Mouse (Mus musculus): ENCODE results near the gene Cd4. TPM values are rescaled to one million over a fixed set of nuclear protein-coding genes. Genes with fewer than 3 reads are reported as not detected.

Cd4 gene
- polyA plus RNA-seq, 1 experiment from 2014 or later, result 0.14 TPM

DNA sequence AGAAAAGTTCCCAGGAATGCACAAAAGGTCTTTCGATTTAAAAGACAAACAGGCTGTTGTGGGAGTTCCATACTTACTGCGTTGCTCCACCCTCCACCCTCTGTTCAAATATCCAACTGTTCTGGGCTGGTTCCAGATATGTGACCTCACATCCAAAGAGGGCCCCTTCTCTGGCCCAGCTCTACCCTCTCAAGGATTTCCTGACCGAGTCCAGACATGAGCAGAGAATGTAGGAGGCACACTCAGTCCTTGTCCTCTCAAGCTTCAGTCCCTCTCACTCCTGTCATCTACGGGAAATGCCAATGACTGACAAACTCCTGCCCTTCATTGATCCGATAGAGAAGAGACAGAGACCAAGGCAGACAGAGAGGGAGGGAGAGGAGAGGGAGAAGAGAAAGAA is 37.9 kb upstream of the Cd4 start:
- peak overlapping the region; percentile 41 for H3K4me3 ChIP-seq (ENCODE audit: low read depth, low read length)
- WGBS (ENCODE audit: insufficient replicate concordance), result 33% methylated on average over 5 of the region's 5 CpGs

DNA sequence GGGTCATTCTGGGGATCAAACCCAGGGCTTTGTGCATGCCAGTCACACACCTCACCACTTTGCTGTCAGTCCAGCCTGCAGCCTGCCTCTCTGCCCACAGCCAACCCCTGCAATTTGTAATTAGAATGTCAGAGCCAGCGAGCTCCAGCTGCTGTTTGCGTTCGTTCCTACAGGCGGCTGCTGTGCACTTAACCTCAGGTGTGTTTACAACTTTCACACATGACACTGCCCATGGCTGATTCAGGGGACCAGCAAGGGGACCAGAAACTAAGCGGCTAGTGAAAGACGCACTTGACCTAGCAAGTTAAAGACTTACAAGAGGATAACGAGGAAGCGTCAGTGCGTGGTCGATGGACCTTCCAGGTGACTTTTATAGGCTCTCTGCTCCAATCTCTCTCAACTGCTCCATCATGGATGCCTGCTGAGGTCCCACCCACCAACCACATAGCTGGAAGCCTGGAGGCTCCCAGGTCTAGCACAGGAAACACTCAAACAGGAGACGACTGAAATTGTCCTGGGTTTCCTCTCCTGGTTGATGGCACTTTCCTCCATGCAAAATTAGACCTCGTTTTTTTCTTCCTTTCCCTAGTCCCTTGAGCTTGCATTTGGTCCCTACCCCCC is 37.3 kb upstream of the Cd4 start:
- WGBS (ENCODE audit: insufficient replicate concordance), result 41% methylated on average over 12 of the region's 12 CpGs
- peaks cover 3% of the 10 kb centered on the region for H3K4me1 ChIP-seq (ENCODE audit: control insufficient read depth, low read depth, low read length)
- peak overlapping the region; percentile 7; the same call in 1 of the 2 replicates for H3K9ac ChIP-seq (ENCODE audit: low read depth, low read length)
- peak overlapping the region; percentile 81 for H3K27ac ChIP-seq (ENCODE audit: low read length)
- no peaks in the 10 kb centered on the region for H3K9me3 ChIP-seq (replicated peaks; ENCODE audit: control insufficient read depth, low read length)
- H3K27me3 ChIP-seq (ENCODE audit: control insufficient read depth, insufficient read depth, low read depth, low read length), result peaks cover 6% of the 10 kb centered on the region
- H3K4me3 ChIP-seq (ENCODE audit: low read depth, low read length), result peak overlapping the region; percentile 41
- H3K36me3 ChIP-seq (ENCODE audit: control insufficient read depth, insufficient read depth), result no peaks in the 10 kb centered on the region
- H3K4me2 ChIP-seq (ENCODE audit: low read depth, low read length), result peak overlapping the region; percentile 39
- no peak for ATAC-seq (ENCODE audit: low read depth)

More for the DNA sequence above, 37.9 kb upstream of the Cd4 start:
- peaks cover 3% of the 10 kb centered on the region; the same call in 1 of the 2 replicates for H3K27me3 ChIP-seq (ENCODE audit: control insufficient read depth, insufficient read depth, low read depth, low read length)
- no peak overlapping the region; the same call in 1 of the 2 replicates for H3K9ac ChIP-seq (ENCODE audit: low read depth, low read length)
- no peaks in the 10 kb centered on the region for H3K36me3 ChIP-seq (ENCODE audit: control insufficient read depth, insufficient read depth)
- H3K27ac ChIP-seq (ENCODE audit: low read length), result peak overlapping the region; percentile 81
- H3K4me1 ChIP-seq (ENCODE audit: control insufficient read depth, low read depth, low read length), result peaks cover 6% of the 10 kb centered on the region
- H3K4me2 ChIP-seq (ENCODE audit: low read depth, low read length), result peak overlapping the region; percentile 39
- ATAC-seq (ENCODE audit: low read depth), result no peak
- no peaks in the 10 kb centered on the region for H3K9me3 ChIP-seq (replicated peaks; ENCODE audit: control insufficient read depth, low read length)

DNA sequence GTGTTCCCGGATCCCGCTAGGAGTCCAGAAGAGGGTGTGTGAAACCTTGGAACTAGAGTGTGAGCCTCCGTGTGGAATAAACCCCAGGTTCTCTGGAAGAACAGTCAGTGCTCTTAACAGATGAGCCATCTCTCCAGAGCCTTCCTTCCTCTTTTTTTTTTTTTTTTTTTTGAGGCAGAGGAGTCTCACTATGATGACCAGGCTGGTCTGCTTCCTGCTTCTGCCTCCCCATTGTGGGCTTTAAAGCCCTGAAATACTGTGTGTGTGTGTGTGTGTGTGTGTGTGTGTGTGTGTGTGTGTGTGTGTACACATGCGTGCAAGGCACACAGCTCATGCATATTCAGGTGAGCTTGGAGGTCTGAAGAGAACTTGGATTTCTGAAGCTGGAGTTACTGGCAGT is 33.5 kb upstream of the Cd4 start:
- Histone ChIP-seq H3K27me3 (ENCODE audit: control insufficient read depth, insufficient read depth, low read depth, low read length) (peaks cover 44% of the 10 kb centered on the region), H3K36me3 (ENCODE audit: control insufficient read depth, insufficient read depth) (no peaks in the 10 kb centered on the region), H3K4me1 (ENCODE audit: control insufficient read depth, low read depth, low read length) (peaks cover 5% of the 10 kb centered on the region), H3K27ac (ENCODE audit: low read length) (no peak overlapping the region), H3K9ac (ENCODE audit: low read depth, low read length) (no peak overlapping the region), H3K4me2 (ENCODE audit: low read depth, low read length) (no peak overlapping the region), H3K4me3 (ENCODE audit: low read depth, low read length) (no peak overlapping the region), H3K9me3 (replicated peaks; ENCODE audit: control insufficient read depth, low read length) (no peaks in the 10 kb centered on the region)
- ATAC-seq (ENCODE audit: low read depth), result no peak
- WGBS (ENCODE audit: insufficient replicate concordance), result 36% methylated on average over 4 of the region's 4 CpGs

- H3K27me3 ChIP-seq (ENCODE audit: control insufficient read depth, insufficient read depth, low read depth, low read length), result peaks cover 54% of the 10 kb centered on the region
- no peak overlapping the region for H3K9ac ChIP-seq (ENCODE audit: low read depth, low read length)
- peaks cover 5% of the 10 kb centered on the region for H3K4me1 ChIP-seq (ENCODE audit: control insufficient read depth, low read depth, low read length)
- H3K36me3 ChIP-seq (ENCODE audit: control insufficient read depth, insufficient read depth), result no peaks in the 10 kb centered on the region
- H3K27ac ChIP-seq (ENCODE audit: low read length), result peak overlapping the region; percentile 20; the same call in 1 of the 2 replicates
- H3K4me2 ChIP-seq (ENCODE audit: low read depth, low read length), result 0 out of 2 replicates have a peak overlapping the region, but pooled peaks have one; percentile 10
- WGBS (ENCODE audit: insufficient replicate concordance), result 34% methylated on average over 9 of the region's 9 CpGs
- no peak overlapping the region for H3K4me3 ChIP-seq (ENCODE audit: low read depth, low read length)
- no peaks in the 10 kb centered on the region for H3K9me3 ChIP-seq (replicated peaks; ENCODE audit: control insufficient read depth, low read length)
- ATAC-seq (ENCODE audit: low read depth), result no peak
Measured at GRCm38 (mm10) chr6:124920318-124921085, 32.5 kb upstream of the Cd4 start.

DNA sequence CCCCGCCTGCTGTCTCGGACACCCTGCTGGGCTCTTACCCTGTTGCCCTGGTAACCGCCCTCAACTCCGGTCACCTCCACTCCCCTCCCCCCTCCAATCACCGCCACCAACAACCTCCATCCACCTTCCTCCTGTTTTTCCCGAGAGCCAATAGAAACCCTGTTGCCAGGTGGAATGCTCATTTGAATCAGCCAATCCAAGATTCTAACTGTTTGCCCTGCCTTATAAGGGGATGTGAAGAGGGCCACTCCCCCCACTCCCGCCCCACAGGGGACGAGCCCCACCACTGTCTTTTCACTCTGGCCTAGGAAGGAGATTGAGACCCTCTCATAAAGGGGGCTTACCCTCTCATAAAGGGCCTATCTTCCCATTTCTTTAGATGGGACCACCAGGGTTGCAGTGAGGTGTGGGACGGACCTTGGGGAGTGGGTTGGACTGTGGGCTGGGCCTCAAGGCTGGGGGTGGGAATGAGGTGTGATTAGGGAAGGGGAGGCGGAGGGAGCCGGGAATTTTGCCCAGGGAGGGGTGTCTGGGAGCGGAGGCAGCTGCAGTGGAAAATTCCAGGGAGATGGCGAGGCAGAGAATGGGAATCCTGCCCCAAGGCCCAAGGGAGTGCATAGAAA is 31.8 kb upstream of the Cd4 start, which contains the start of gene Ptms:
Gene Ptms (minus strand): TSS at position 409 of the 623 bp plus-strand sequence.
- ATAC-seq (ENCODE audit: low read depth), result peak; percentile 65
- 14% methylated on average over 13 of the region's 13 CpGs for WGBS (ENCODE audit: insufficient replicate concordance)
- Histone ChIP-seq H3K9ac (ENCODE audit: low read depth, low read length) (no peak within 1 kb of the TSS), H3K4me1 (ENCODE audit: control insufficient read depth, low read depth, low read length) (peaks cover 5% of the 10 kb centered on the region), H3K4me2 (ENCODE audit: low read depth, low read length) (peak within 1 kb of the TSS; percentile 10; the same call in 1 of the 2 replicates), H3K36me3 (ENCODE audit: control insufficient read depth, insufficient read depth) (no peaks in the 10 kb centered on the region), H3K27ac (ENCODE audit: low read length) (peak within 1 kb of the TSS; percentile 20; the same call in 1 of the 2 replicates), H3K27me3 (ENCODE audit: control insufficient read depth, insufficient read depth, low read depth, low read length) (peaks cover 61% of the 10 kb centered on the region), H3K9me3 (replicated peaks; ENCODE audit: control insufficient read depth, low read length) (no peaks in the 10 kb centered on the region), H3K4me3 (ENCODE audit: low read depth, low read length) (peak within 1 kb of the TSS; percentile 12; the same call in 1 of the 2 replicates)

DNA sequence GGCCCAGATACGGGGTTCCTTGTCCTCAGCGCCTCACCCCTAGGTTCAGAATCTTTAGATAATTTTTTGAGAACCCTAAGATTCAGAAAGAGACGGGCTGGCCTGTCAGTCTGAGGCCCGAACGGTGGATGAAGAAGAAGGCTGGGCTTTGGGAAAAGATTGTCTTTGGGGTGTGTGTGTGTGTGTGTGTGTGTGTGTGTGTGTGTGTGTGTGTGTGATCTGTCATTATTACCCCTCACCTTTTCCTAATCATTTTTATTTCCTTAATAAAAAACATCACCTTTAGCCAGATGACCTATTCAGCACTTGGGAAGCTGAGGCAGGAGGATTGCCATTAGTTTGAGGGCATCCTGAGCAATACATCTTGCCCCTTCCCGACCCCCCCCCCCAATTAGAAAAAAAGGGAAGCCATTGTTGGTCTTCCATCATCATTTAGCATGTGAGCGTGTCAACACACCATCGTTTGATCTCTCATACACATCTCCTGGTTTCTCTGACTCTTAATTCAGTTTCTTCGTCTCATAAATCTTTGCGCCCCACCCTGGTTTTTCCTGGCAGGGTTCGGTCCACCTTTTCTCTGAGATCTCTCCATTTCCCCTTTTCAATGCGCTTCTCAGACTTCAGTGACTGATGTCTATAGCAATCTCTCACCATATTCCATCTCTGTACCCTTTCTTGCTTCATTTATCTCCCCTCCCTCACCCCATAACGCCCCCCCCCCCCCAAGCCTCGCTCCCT is 31.0 kb upstream of the Cd4 start:
- Histone ChIP-seq H3K9me3 (replicated peaks; ENCODE audit: control insufficient read depth, low read length) (no peaks in the 10 kb centered on the region), H3K4me3 (ENCODE audit: low read depth, low read length) (no peak overlapping the region), H3K4me1 (ENCODE audit: control insufficient read depth, low read depth, low read length) (peaks cover 9% of the 10 kb centered on the region)

GRCm38 (mm10) chr6:124918331-124918690 is 30.3 kb upstream of the Cd4 start:
- peak overlapping the region; percentile 82 for H3K4me2 ChIP-seq (ENCODE audit: low read depth, low read length)
- ATAC-seq (ENCODE audit: low read depth), result no peak
- H3K9ac ChIP-seq (ENCODE audit: low read depth, low read length), result peak overlapping the region; percentile 18; the same call in 1 of the 2 replicates
- no peaks in the 10 kb centered on the region for H3K36me3 ChIP-seq (ENCODE audit: control insufficient read depth, insufficient read depth)
- WGBS (ENCODE audit: insufficient replicate concordance), result 16% methylated on average over 7 of the region's 7 CpGs
- peaks cover 67% of the 10 kb centered on the region for H3K27me3 ChIP-seq (ENCODE audit: control insufficient read depth, insufficient read depth, low read depth, low read length)
- H3K4me1 ChIP-seq (ENCODE audit: control insufficient read depth, low read depth, low read length), result peaks cover 12% of the 10 kb centered on the region
- no peaks in the 10 kb centered on the region for H3K9me3 ChIP-seq (replicated peaks; ENCODE audit: control insufficient read depth, low read length)
- H3K4me3 ChIP-seq (ENCODE audit: low read depth, low read length), result peak overlapping the region; percentile 69
- H3K27ac ChIP-seq (ENCODE audit: low read length), result peak overlapping the region; percentile 73

More for the DNA sequence above, 31.0 kb upstream of the Cd4 start:
- Histone ChIP-seq H3K9ac (ENCODE audit: low read depth, low read length) (no peak overlapping the region), H3K4me2 (ENCODE audit: low read depth, low read length) (peak overlapping the region; percentile 7; the same call in 1 of the 2 replicates), H3K36me3 (ENCODE audit: control insufficient read depth, insufficient read depth) (no peaks in the 10 kb centered on the region), H3K27me3 (ENCODE audit: control insufficient read depth, insufficient read depth, low read depth, low read length) (peaks cover 67% of the 10 kb centered on the region), H3K27ac (ENCODE audit: low read length) (no peak overlapping the region)
- 19% methylated on average over 13 of the region's 14 CpGs for WGBS (ENCODE audit: insufficient replicate concordance)
- no peak for ATAC-seq (ENCODE audit: low read depth)

GRCm38 (mm10) chr6:124917518-124918330 is 29.7 kb upstream of the Cd4 start:
- H3K9ac ChIP-seq (ENCODE audit: low read depth, low read length), result peak overlapping the region; percentile 68
- H3K27ac ChIP-seq (ENCODE audit: low read length), result peak overlapping the region; percentile 89
- H3K4me2 ChIP-seq (ENCODE audit: low read depth, low read length), result peak overlapping the region; percentile 82
- peaks cover 67% of the 10 kb centered on the region for H3K27me3 ChIP-seq (ENCODE audit: control insufficient read depth, insufficient read depth, low read depth, low read length)
- peak; percentile 66 for ATAC-seq (ENCODE audit: low read depth)
- peak overlapping the region; percentile 69 for H3K4me3 ChIP-seq (ENCODE audit: low read depth, low read length)
- no peaks in the 10 kb centered on the region for H3K9me3 ChIP-seq (replicated peaks; ENCODE audit: control insufficient read depth, low read length)
- WGBS (ENCODE audit: insufficient replicate concordance), result under 1% methylated on average over 58 of the region's 89 CpGs
- peaks cover 12% of the 10 kb centered on the region for H3K4me1 ChIP-seq (ENCODE audit: control insufficient read depth, low read depth, low read length)
- no peaks in the 10 kb centered on the region for H3K36me3 ChIP-seq (ENCODE audit: control insufficient read depth, insufficient read depth)
